Mouse (Mus musculus) urinary bladder, postnatal 14 days (tissue): Measurements from ENCODE around the gene Zfp280d.
A peak's percentile ranks its signal among the peaks of the same experiment; 100 is the strongest.
"Not testable (repeated sequence)": the region's sequence is repeated elsewhere in the genome, so short reads cannot be mapped to it uniquely, and the experiment has no call there.

Experiments used
- DNase-seq: peaks from one replicate; pipeline ENCODE4 v3.0.0; 2021; ENCODE audit warnings: low spot score

Zfp280d gene

DNA sequence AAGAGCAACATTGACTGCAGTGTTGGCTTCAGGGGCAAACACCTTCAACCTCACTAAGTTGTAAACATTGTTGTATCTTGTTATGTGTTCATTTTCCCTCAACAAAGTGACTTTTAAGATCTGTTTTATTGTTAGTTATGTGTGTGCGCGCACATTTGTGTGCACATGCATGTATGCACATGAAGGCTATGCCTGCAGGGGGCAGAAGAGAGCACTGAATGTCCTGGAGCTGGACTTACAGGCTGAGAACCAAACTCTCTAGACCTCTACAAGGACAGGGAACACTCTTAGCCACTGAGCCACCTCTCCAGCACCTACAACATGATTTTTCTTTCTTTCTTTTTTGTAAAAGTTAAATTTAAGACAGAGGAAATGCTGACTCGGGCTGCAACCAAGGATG is 99.4 kb downstream of the Zfp280d start:
- DNase-seq, result no peak

DNA sequence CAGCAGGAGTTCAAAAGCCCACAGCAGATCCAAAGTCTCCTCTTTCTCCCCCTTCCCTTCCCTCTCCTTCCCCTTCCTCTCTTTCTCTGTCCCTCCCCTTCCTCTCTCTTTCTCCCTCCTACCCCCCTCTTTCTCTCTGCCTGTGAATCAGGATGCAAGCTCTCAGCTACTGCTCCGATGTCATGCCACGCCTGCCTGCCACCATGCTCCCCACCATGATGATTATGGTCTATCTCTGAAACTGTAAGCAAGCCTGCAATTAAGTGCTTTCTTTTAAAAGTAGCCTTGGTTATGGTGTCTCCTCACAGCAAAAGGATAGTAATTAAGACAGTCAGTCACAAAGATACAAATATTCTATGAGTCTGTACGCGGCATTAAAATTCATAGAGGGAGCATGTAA is 100.3 kb downstream of the Zfp280d start:
- DNase-seq, result no peak

DNA sequence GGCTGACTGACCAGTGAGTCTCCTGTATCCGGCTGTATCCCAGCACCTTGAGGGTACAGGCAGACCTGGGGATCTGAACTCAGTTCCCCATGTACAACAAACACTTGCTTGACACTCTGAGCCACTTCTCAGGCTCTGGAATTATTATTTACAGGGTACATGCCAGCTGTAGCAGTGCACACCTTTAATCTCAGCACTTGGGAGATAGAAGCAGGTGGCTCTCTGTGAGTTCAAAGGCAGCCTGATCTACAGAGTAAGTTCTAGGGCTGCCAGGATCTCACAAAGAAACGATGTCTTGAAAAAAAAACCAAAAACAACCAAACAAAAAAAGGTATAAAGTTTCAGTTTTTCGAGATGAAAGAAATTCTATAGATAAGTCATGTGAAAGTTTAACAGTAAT is 101.0 kb downstream of the Zfp280d start:
- DNase-seq, result no peak

DNA sequence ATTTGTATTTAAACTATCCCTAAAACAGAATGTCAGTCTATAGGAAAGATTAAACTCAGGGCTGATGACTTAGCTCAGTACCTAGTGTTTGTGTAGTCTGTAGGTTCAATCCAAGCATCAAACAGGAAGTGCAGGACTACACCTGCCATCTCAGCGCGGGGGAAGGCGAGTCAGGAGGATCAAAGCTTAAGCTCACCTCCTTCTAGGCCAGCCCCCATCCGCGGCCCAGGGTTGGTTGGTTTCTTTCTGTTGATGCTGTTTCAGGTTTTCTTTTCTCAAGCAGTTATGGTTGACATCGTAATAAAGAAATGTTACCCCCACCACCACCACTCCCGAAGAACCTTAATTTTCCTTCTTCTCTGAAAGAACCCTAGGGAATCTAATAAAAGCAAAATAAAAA is 111.1 kb downstream of the Zfp280d start:
- no peak for DNase-seq

DNA sequence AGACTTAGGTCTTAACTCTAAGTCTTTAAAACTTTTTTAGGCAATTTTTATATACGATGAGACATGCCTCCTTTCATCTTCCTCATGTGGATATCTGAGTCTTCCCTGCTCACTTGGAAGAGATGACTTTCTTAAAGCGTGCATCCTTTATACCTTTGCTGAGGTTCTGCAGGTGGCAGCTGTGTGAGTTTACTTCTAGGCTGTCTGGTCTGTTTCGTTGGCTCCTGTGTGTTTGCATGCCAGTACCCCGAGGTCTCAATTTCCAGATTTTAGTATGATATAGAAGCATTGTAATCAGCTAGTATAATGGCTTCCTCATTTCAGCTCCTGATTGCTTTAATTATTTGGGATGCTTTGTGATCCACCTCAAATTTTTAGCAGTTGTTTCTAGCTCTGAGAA is 114.3 kb downstream of the Zfp280d start:
- DNase-seq, result no peak

DNA sequence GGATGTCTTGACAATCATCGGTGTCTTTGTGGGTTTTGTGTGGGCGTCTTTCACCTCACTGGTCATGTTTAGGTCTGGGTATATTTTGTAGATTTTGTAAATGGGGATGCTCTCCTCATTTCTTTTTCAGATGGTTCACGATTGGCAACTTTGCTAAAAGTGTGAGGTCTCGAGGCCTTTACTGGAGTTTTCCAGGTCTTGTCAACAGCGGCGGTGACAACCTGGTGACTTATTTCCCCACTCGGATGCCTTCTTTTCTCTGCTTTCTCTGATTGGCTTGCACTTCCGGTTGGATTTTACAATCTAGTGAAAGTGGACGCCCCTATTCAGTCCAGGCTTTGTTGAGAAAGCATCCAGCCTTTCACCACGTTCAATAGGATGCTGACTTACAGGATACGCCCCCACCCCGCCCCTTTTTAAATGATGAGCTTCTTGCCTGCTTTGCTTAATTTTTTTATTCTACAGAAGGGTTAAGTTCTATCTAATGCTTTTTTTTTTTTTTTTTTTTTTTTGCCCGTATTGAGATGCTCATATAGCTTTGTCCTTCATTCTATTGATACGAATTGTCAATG is 114.9 kb downstream of the Zfp280d start:
- no peak for DNase-seq

DNA sequence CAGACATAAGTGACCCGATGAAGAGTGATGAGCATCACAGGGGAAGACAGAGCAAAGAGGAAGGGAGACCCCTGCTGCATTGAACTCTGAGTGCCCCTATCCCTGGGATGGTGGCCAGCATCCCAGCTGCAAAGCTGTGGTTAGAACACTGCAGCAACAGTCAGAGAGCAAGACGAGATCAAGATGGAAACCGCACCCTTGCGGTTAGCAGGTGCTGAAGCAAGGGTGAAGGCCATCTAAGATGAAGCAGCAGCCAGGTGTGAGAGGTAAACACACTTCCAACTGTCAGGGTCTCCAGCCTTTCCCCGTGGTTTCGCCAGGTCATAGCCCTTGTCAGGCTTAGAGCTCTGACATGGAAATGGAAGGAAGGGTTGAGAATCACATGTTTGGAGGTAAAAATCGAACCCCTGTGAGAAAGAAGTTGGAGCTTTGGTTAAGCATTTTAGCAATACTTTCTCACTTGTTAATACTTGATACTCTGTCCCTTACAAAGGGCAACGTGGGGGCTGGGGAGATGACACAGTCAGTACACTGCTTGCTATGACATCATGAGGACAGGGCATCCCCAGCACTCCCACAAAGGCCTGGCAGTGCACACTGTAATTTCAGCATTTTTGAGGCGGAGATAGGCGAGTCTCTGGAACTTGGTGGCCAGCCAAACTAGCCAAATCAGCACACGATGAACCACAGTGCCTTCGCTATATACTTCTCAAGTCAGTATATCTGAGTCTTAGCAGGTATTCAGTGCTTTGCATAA is 115.8 kb downstream of the Zfp280d start:
- no peak for DNase-seq

DNA sequence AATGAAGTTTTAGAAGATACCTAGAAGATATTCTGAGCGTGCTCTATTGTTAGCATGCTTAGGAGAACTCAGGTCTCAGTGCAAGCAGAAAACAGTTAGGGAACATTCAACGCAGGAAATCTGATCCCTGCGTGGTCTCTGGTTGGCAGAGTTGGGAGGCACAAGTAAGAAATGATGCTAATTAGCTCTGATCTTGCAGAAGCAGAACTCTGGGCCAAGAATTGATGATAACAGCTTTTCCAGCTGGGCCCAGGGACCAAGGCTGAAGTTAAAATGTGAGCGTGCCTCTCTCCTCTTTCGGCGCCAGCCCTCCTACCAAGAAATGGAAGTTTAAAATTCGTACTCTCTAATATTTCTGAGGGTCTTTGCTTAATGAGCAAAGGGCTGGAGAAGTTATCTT is 118.0 kb downstream of the Zfp280d start:
- no peak for DNase-seq

DNA sequence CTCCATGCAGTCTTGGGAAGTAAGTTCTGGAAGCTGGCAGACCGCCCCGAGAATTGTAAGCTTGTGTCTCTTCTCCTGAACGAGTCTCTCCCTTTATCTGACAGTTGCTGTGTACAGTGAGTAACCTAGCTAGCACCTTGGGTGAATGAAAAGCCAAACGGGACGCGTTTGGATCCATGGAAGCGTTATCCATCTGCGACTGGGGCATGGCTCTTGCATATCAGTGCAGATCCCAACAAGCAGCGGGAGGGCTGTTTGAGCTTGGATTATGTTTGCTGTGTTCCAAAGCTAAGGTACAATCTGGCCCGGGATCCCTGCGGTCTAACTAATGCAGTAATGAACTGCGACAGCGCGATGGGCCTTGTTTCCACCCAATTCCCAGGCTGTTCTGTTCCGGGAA is 118.6 kb downstream of the Zfp280d start:
- no peak for DNase-seq

DNA sequence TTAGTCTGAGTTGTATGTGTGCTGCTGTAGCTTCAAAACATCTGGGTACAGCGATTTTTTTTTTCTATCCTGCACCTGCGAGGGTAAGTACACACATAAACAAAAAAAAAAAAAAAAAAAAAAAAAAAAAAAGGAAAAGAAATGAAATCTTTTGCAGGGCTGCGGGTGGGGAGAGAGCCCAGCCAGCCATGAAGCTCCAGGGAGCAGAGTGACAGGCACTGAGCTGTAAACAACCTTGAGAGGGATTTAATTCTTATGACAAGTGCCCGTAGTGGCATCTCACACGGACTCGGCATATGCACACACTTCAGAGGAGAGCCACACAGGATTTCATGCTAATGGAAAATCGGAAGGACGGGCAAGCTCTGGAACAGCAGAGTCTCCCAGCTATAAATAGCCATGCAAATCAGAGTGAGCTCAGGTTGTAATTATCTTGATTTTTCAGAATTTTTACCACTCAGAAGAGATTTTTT is 119.2 kb downstream of the Zfp280d start:
- DNase-seq, result no peak

DNA sequence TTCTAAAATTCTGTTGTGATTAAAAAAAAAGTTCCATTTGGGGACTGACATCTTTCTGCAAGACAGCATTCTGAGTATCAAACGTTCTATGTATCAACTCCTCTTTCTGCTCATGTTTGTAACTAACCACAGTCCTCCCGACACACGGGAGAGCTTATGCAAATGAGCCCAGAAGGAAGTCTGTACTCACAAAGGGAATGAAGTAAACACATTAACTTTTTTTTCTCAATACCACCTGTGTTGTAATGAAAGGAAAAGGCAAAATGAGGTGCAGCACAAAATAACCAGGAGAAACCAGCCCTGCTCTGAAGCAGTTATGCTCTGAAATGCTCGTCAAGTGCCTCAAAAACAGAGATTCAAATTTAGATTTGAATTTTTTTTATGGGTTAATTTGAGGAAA is 125.5 kb downstream of the Zfp280d start:
- no peak for DNase-seq

DNA sequence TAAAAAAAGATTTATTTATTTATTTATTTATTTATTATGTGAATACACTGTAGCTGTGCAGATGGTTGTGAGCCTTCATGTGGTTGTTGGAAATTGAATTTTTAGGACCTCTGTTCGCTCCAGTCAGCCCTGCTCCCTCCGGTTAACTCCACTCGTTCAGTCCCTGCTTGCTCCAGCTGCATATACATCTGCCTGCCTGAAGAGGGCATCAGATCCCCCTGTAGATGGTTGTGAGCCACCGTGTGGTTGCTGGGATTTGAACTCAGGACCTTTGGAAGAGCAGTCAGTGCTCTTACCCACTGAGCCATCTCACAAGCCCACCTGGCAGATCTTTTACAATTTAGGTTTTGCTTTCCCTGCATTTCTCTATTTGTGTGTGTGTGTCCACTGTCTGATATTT is 127.1 kb downstream of the Zfp280d start:
- not testable (repeated sequence) for DNase-seq

DNA sequence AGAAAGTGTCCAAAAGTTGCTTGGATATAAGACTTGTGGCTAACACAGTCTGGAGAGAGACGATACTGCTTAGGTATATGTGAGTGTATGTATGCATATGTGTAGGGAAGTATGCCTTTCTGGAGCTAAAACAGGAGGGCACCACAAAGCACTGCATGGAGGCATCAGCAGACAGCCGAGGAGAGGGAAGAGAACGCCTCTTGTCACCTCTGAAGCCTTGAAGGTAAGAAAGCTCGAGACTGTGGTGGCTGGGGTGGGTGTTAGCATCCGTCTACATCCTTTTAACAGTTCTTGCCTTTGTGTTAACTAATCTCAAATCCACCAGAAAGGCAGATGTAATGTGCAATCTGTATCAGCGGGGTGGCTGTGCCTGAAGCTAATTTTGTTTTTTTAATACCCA is 128.8 kb downstream of the Zfp280d start:
- DNase-seq, result no peak

DNA sequence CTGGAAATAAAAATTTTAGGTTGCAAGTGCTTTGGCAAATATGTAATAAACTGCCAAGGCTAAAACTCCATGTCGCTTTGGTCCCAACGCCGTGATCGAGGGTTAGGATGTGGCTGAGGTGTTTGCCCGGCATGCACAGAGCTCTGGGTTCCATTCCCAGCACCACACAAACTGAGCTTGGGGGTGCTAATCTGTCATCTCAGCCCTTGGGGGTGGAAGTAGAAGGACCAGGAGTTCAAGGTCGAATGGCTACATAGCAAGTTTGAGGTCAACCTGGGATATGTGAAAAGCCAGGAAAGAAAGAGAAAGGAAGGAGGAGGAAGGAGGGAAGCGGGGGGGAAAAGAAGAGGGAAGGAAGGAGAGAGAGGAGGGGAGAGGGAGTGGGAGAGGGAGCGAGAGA is 129.8 kb downstream of the Zfp280d start:
- DNase-seq, result no peak

DNA sequence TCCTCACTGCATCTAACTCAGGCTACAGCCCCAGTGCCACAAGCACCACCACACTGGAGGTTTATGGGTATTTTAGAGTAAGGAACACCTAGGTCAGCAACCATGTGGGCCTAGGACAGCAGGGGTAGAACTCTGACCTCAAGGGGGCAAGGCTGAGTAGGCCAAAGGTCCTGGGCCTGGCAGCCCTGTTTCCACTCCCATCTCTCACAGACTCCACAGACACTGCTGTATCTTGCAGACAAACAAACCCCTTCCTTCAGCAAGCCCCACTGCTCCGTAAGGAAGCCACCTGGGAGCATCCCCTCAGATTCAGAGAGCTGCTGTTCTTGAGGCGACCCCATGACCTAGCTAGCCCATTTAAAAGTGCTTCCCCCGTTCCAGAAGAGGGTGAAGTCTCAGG is 130.3 kb downstream of the Zfp280d start:
- no peak for DNase-seq

DNA sequence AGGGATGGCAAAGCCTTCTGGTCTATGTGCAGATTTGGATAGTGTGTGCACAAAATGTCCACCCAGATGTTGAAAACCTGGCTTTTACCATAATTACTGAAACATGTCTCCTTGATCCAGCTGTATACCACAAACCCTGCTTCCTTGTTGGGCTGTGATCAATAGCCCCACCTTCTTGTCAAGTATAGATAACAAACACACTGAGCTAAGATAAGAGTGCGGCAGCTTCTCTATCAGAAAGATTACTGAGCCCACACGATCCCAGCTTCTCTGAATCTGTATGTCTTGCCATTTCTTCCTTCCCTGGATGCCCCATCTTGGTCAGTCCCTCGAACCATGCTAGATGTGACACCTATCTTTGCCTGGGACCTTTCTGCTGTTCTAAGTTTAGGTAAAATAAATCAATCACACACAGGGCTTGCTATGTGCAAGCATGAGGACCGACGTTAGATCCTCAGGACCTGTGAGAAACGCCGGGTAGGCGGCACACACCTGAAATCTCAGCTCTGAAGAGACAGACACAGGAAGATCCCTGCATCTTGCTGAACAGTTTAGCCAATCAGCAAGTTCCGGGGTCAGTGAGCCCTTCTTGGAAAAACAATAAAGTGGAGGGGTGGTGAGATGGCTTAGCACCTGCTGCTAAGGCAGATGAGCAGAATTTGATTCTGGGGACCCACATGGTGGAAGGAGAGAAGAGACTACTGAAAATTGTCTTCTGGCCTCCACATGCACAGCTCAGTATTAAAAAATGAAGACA is 131.4 kb downstream of the Zfp280d start:
- DNase-seq, result no peak

DNA sequence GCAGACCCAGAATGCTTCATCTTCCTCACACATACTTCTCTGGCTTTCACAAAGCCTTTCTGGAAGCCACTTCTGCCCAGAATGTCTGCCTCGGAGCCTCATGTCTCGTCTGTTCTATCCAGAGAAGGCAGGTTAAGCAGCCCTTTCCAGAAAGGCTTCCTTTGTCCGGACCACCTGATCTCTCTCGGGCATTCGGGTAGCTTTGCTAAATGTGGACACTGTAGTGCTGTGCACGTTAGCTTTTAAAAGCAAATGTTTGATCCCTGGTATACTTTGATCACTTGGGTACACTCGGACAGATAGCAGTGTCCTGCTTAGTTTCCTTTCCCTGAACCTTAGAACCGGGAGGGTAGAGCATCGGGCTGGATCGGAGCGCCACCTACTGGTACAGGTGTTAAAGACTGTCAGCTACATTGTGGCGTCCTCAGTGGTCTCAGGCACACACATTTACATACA is 133.5 kb downstream of the Zfp280d start:
- DNase-seq, result peak; percentile 81

DNA sequence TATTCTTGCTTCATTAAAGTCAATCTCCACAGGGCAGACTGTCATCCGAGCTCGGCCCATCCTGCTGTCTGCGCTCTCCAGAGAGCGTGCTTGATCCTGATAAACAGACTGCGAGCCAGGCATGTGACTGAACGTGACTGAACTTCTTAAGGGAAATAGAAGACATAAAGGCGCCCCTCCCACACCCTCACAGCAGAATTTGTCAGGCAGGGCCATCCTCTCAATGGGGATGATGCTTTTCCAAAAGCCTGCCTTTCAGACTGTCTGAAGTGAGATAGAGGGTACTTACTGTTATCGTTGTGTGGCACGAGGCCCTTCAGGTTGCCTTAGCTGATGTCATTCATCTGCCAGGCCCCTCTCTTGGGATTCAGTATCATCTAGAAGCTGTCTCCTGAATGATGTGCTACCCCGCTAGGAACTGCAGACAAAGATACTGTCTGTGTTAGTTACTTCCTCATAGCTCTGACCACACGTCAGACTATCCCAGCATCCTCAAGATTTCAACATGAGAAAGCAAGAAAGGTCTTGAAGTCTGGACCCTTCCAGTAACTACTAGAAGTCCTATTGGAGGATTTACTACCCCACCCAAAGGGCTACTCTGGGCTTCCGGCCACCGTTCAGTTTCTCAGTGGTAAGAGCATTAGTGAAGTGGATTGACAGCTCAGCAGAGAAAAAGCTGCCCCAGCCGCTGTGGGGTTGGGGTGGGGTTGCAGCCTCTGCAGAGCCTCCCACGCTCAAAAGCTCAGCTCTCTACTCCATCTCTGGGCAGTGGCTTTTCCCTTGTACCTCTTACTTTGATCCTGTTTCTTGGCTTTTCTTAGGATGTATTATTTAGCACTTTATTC is 134.9 kb downstream of the Zfp280d start:
- no peak for DNase-seq

DNA sequence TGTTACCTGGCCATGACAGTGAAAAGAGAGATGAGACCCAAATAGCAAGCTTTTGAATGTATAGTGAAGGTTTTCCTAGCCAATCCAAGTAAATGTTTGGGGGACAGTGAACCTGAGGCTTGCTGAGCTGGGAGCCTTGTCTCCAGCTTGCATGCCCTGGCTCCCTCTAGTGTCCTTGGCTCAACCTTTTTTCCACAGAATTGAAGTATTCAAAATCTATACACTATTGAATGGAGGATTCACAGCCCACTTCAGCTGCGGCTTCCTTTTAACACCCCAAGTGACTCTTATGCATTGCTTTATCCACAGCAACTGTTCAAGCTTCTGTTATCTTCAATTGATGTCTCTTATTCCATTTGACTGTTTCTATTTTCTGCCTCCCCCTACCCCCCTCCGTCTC is 137.1 kb downstream of the Zfp280d start:
- DNase-seq, result no peak
